Mouse (Mus musculus): ENCODE results near the gene Abhd15.
A peak's percentile ranks its signal among the peaks of the same experiment; 100 is the strongest.

Gene Abhd15

DNA sequence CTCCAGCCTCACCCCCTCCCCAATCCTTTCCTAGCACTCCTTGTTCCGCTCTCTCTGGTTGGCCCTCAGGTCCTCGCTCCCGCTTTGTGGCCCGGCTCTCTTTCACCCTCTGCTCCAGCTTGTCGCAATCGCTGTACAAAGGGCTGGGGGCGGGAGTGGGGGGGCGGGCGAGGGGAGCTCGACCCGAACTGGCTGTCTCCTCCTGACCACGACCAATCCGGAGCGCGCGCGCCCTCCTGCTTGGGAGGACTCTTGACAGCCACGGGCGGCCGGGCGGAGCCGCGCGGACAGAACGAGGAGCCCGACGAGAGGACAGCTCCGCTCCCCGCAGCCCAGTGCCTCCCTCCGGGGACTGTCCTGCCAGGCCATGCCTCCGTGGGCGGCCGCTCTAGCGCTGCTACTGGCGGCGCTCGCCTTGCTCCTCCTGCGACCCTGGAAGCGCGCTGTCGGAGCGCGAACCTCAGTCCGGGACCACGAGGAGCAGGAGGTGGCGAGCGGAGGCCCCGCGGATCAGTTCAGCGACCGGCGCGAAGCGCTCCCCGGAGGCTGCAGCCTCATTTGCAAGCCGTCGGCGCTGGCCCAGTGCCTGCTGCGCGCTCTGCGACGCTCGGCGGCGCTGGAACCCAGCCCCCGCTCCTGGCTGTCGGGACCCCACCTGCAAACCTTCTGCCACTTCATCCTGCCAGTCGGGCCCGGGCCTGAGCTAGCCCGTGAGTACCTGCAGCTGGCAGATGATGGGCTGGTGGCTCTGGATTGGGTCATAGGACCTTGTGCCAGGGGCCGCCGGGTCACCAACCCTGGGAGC lies at the start of gene Abhd15:
Gene Abhd15, plus strand, starts transcription at position 290 of the 805 bp plus-strand sequence.
- peak; percentile 73 for DNase-seq (ENCODE audit: low spot score)

DNA sequence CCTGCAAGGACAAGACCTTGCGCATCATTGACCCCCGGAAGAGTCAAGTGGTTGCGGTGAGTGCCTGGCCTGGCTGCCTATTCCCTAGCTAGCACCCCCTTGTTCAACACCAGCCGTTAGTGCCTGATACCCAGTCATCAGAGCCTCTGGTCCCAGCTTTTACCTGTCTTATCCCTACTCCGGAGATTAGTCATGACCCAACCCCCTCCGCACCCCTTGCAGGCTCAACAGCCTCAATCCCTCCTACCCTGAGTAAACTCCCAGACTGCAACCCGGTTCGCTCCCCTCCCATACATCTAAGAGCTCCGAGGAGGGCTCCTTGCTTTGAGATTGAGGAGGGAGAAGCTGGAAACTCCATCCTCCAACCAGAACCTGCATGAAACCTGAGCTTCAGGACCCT lies 48.4 kb upstream of the Abhd15 start:
- no peak for DNase-seq (ENCODE audit: low spot score)

DNA sequence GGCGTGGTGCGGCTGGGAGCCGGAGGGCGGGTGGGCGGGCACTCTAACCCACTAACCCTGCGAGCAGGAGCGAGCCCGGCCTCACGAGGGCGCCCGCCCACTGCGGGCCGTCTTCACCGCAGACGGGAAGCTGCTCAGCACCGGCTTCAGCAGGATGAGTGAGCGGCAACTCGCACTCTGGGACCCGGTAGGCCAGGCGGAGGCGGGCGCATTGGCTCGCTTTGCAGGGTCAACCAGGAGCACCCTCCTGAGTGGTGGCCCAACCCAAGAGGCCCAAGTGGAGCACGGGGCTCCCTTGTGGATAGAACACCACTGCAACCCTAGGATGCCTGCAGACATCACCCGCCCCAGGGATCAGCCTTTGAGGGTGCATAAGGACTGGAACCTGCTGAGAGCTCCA lies 47.8 kb upstream of the Abhd15 start:
- DNase-seq (ENCODE audit: low spot score) = peak; percentile 75

DNA sequence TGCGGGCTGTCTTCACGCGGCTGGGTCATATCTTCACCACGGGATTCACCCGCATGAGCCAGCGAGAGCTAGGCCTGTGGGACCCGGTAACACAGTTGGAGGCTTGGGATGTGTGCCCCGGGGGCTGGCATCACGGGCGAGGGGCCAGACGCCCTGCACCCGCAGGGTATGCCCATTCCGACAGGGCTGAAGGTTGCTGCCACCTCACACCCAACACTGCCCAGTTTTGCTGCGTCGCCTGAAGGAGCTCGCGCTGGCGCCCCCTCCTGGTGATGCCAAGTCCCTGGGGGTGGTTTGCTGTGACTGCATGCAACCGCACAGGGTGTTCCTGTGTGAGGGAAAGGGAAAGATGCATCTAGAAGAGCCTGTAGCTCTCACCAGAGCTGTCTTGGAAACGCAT lies 47.1 kb upstream of the Abhd15 start:
- peak; percentile 73 for DNase-seq (ENCODE audit: low spot score)

DNA sequence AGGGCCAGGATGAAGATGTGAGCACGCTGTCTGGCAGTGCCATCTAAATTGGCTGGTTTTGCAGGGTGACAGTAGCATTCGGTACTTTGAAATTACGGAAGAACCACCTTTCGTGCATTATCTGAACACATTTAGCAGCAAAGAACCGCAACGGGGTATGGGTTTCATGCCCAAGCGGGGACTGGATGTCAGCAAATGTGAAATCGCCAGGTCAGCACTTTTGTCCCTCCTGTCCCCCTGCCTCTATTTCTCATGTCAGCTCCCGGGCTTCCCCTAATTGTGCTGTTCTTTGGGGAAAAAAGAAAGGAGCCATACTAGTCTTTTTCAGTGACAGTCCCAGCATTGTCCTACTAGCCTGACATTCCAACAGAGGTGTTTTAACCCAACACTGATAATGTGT lies 46.5 kb upstream of the Abhd15 start:
- no peak for DNase-seq (ENCODE audit: low spot score)

DNA sequence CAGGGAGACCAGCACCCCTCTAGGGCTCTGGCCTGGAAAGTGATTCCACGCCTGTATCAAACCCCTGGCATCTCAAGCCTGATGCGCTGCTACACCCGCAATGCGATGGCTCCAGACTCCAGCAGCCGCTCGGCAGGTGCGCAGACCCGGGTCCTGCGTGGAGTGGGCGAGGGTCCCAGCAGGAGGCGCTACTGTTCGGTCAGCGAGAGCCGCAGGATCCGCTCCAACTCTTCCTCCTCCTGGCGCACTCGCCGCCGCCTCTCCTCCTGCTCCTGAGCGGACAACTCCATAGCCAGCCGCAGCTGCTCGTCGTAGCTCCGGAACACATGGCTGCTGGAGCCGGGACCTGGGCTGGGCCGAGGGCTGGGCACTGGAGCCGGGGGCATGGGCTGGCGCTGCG lies 43.5 kb upstream of the Abhd15 start:
- peak; percentile 59 for DNase-seq (ENCODE audit: low spot score)

DNA sequence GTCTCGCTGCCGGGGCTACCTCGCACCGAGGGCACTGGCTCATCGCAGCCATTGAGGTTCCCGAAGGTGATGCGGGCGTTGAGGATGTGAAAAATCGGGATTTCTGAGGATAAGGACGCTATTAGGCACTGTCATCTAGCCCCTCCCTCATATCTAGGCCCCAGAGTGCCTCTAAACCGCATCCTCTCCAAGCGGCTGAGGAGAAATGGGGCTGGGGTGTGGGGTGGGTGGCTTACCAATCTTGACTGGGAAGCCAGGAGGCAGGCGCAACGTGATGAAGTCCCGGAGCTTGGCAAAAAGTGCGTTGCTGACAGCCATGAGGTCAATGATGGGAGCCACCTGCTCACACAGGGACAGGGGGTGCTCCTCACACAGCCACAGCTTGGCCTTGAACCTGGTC lies 42.1 kb upstream of the Abhd15 start:
- no peak for DNase-seq (ENCODE audit: low spot score)

DNA sequence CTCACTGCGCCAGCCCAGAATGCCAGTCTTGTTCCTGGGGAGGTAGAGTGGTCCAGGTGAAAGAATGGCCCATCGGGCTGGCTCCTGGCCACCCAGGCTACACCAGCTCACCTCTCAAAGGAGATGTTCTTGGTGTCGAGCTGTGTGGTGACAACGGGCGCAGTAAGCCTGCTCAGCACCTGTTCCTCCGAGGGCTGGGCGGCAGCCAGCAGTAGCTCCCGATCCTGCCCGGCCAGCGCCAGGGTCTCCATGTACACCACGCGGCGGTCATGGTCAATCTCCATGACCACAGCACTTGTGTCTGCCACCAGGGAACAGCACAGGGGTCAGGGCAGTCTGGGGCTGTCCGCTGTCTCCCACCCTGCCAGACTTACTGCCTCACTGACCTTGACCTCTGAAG lies 38.7 kb upstream of the Abhd15 start:
- no peak for DNase-seq (ENCODE audit: low spot score)

DNA sequence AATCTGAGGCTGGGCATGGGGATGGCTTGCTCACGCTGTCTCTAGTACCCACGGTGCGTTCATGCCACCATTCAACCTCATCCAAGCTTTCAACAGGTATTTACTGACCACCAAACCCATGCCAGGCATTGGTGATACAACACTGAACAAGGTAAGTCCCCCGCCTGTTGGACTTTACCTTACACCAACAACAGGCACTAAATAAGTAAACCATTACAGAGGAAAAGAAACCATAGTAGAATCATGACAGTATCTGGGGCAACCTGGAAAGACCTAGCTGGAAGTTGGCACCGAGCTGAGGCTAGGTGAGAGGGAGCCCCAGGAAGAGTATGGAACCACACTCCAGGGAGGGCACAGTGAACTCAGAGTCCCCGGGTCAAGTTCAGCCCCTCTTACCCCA lies 38.0 kb upstream of the Abhd15 start:
- no peak for DNase-seq (ENCODE audit: low spot score)

DNA sequence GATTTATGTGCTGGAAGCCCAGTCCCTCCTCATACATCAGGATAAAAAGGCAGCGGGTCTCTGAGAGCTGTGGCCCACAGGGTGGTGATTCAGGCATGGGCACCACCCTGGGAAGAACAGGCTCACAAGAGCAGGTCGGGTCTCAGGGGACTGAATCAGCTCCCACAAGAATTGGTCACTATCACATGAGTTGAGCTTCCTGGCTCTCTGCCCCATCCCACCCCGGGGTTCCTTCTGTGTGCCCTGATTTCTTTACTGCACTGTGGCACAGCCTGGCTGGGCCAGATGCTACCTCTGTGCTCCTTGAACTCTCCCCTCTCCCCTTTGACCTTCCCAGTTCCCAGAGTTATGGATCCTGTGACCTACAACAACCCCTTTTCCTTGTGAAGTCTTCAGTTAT lies 31.9 kb upstream of the Abhd15 start:
- DNase-seq (ENCODE audit: low spot score) = no peak

DNA sequence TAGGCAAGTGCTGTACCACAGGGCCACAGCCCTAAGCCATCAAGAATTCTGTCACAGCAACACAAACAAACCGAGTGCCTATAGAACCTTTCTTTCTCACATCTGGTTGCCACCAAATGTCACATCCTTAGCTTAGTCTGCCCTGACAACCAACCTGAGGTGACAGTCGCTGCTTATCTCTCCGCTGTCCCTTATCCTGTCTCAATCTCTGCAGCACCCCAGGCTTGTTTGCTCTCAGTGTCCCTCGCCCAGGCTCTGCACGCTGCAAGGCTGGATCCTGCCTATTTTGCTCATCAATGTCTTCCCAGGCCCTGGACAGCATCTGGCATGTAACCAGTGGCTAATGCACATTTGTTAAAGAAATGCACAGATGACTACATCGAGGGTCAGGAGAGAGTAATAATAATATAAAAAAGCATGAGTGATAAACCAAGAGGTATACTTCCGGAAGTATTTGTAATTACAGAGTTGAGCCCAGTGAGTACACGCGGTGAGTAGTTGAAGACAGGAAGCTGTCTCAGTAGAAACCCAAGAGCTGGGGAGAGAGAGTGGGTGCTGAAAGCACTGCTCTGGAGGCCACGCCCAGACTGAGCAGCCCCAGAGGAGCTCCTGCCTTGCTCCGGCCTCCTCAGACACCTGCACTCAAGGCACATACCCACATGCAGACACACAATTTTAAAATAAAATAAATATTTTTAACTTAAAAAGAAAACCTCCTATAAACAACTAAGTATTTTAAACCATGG lies 31.2 kb upstream of the Abhd15 start:
- DNase-seq (ENCODE audit: low spot score) = no peak

DNA sequence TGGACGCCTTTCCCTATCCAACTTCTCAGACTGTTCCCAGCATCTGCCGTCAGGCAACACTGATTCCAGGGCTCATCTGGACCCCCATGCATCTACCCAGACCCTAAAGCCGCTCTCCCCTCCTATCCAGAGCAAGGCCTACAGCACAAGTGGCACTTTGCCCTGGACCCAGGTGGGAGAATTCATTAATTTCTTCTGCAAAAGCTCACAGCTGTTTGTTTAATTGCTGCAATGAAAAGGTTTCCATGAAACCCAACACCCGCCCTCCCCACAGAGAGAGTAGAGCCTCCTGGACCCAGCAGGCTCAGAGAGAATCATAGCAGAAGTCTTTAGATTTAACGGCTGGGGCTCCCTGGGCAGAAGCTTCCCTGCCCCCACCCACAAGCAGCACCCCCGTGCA lies 29.7 kb upstream of the Abhd15 start:
- no peak for DNase-seq (ENCODE audit: low spot score)

DNA sequence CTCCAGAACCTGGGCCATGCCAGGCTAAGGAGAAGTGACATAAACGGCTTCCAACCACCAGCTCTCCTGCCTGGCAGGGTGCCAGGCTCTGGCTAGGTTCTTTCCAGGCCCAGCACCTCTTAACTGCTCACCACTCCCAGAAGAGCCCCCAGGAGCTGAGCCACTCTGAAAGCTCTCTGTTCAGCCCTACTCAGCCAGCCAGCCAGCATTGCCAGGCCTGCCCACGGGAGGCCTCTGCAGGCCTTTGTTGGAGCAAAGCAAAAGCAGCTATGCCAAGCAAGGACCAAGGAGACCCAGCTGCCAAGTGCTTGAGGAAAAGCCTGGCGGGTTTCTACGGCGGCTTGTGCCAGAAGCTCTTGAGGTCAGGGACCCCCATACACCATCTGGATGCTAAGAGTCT lies 28.1 kb upstream of the Abhd15 start:
- DNase-seq (ENCODE audit: low spot score) = no peak

DNA sequence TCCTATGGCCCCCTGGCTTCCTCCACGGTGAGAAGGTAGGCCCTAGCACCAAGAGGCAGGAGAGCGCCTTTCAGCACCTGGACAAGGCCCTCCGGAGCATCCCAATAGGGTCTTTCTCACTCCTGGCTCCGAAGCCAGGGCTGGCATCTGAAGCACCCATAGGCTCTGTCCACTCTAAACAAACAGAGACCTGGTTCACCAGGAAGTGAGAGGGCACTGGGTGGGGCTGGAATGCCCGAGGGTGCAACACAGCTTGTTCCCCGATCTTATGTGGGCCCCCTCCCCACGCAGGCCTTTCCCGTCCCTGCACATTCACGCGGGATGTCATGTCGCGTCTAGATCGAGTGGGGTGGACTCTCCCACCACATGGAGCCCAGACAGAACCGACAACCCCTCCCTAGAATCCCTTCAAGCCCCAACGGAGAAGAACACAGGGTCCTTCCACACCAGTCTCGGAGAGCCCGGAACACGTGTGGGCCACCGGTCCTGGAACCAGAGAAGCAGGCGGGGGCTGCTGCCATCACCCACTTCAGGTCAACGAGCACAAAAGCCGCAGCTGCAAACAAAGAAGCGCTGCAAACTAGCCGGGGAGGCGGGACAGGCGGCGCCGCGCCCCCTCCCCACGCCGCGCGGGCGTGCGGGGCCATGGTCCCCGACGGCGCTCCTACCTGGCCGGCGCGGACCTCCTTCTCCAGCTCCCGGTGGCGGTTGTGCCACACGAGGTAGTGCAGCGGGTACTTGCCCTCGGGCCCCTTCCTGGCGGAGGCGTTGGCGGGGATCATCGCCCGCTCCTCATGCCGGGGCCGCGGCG lies 25.9 kb upstream of the Abhd15 start:
- no peak for DNase-seq (ENCODE audit: low spot score)

DNA sequence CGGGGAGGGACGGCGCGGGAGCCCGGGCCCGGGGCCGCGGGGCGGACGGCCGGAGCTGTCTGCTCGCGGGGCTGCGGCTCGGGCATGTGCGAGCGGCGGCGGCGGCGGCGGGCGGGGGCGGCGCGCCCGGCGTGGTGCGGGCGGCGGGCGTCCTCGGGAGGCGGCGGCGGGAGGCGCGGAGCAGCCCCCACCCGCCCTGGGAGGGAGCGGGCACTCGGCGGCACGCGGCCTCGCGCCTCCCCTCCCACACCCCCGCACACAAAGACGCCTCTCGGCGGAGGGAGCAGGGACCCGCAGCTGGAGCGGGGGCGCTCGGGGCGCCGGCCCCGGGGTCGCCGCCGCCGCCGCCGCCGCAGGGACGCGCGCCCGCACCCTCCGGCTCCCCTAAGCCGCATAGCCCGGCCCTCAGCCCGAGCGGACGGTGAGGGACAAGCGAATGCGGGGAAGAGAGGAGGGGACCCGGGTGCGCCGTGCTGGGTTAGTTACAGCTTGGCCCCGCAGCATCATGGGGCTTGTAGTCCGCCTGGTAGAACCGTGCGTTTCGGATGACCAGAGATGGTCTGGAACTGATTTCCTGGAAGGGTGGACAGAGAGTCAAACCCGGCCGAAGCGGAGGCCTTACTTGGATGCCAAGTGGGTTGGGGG lies 25.2 kb upstream of the Abhd15 start, which contains the start of gene Ankrd13b:
Gene Ankrd13b, minus strand, starts transcription at position 88 of the 645 bp plus-strand sequence.
- peak; percentile 82 for DNase-seq (ENCODE audit: low spot score)

DNA sequence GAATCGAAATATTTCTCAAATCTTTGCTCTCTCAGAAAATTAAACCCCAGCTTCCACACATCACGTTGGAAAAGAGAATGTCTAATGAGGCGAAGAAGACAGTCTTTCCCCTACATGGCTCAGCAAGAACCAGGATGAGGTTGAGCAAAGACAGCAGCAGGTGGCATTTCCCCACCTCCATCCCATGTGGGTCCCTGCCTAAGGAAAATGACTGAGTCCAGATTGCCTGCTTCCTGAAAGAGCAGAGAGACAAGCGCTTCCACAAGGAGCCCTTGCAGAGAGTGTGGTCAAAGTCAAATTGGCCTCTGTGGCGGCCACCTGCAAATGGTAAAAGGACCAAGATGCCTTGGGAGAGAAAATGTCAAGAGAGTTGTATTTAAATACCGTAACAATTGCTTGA lies 24.5 kb upstream of the Abhd15 start:
- no peak for DNase-seq (ENCODE audit: low spot score)

DNA sequence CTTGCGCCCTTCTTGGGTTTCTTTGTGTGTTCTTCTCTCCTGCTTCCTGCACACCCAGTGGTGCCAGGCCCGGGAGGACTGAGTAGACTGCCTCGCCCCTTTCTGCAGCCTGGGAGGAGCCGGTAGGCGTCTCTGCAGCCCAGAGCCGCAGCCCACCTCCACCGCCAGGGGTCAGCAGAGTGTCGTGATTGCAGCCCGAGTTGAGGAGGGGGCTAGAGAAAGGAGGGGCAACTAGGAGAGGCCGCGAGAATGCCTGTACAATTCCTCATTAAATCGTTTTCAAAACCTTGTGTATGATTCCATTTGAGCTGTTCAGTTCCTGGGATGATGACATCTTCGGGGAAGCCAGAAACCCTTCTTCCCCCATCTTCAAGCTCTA lies 23.8 kb upstream of the Abhd15 start:
- peak; percentile 90 for DNase-seq (ENCODE audit: low spot score)

DNA sequence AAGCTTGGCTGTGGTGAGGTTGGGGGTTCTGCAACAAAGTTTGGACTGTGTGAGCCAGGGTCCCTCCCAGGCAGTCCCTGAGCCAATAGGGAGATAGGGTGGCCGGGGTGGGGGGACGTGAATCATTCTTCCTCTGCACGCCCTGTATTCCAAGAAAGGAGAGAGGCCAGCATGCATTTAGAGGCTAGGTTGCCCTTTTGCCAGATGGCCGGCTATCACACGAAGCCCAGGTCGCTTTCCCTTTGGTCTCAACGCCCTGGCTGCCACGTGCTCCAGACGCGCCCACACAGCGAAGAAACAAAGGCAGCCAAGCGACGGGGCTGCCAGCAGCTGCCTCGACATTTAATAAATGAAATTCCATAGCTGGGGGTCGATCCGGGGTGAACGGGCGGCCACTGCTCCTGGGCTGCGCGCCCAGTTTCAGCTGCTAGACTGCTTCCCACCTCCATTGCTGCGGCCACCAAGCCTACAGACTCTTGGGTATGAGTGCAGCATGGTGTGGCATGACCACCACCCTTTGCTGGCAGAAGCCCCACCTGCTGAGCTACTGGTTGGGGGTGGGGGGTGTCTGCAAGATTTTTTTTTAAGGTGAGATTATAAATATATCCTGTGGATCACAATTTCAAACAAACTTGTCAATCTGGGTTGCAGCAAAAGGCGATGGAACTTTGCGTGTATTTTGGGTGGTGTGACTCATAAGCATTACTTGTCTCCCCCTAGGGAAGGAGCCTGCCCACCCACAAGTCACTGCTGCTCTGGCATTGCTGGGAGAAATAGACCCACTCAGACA lies 23.2 kb upstream of the Abhd15 start:
- DNase-seq (ENCODE audit: low spot score) = peak; percentile 75

DNA sequence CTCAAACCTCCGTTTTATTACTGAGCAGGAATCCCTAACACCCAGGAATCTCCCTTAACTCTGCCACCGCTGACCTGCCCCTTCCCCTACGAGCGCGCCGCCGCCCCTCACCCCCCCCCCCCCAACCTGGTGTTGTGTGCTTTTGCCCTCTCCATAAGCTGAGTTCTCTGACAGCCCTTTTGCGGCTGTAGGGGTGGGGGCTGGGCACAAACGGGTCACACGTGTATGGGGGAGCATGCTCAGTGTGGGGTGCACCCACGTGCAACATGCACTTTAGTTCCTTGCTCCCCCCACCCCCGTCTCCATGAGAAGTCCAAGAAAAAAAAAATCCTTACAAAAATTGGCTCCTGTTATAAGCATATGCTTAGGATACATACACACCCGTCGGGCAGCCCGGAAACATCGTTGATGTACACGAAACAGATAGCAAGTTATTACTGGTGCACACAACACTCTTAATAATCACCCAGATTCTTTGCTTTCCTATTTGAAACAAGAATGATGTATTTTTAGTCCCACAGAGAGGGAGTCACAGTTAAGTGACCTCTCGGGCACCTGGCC lies 22.5 kb upstream of the Abhd15 start:
- no peak for DNase-seq (ENCODE audit: low spot score)

DNA sequence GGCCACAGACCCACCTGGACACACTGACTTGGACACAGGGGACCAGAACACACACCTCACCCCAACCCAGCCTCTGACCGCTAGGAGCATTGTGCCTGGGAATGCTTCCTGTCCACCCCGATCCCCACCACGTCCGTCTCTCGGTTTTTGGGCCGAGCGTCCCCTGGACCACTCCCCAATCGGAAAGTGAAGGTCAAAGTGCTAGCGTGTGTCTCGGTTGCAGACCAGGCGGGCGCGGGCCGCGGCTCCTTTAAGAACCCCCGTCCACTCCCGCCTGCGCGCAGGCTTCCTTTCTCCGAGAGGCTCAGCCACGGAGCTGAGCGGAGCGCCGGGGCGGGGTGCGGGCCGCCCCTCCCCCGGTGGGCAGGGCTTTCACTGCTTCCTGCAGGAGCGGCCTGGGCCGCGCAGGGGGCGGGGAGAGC lies 22.0 kb upstream of the Abhd15 start:
- peak; percentile 91 for DNase-seq (ENCODE audit: low spot score)

Data from testis, postnatal 14 days (tissue).